Mouse (Mus musculus) liver, embryonic 16.5 days (tissue): ENCODE data around the gene Spire2. TPM values are rescaled to one million over a fixed set of nuclear protein-coding genes. Genes with fewer than 3 reads are reported as not detected.

Source experiments
- ATAC-seq: fragments of 200-750 bp; cut with Nextera tagmentation; 2 replicates; pipeline ENCODE4 v1.8.0; 2017; ENCODE audit warnings: low read depth, mild to moderate bottlenecking, moderate number of reproducible peaks, moderate library complexity
- H3K27ac ChIP-seq: fragments of 300-500 bp; sonication (generic); 2 replicates; pipeline ENCODE4 v1.5.1; 2014; ENCODE audit warnings: mild to moderate bottlenecking, low read length
- H3K27me3 ChIP-seq: fragments of 300-500 bp; sonication (generic); 2 replicates; pipeline ENCODE4 v1.6.1; 2014; ENCODE audit warnings: low read depth, low read length, mixed read lengths; ENCODE audit not compliant: control insufficient read depth, insufficient read depth
- H3K36me3 ChIP-seq: fragments of 300-500 bp; sonication (generic); 2 replicates; pipeline ENCODE4 v1.6.1; 2014; ENCODE audit warnings: mild to moderate bottlenecking; ENCODE audit not compliant: control insufficient read depth, insufficient read depth
- H3K4me1 ChIP-seq: fragments of 300-500 bp; sonication (generic); 2 replicates; pipeline ENCODE4 v1.6.1; 2014; ENCODE audit warnings: low read depth, low read length, mixed read lengths; ENCODE audit not compliant: control insufficient read depth
- H3K4me2 ChIP-seq: fragments of 300-500 bp; sonication (generic); 2 replicates; pipeline ENCODE4 v1.6.1; 2014; ENCODE audit warnings: low read depth, low read length, mixed read lengths
- H3K4me3 ChIP-seq: fragments of 300-500 bp; sonication (generic); 2 replicates; pipeline ENCODE4 v1.5.1; 2014; ENCODE audit warnings: low read depth, mild to moderate bottlenecking, low read length
- H3K9ac ChIP-seq: fragments of 300-500 bp; sonication (generic); 2 replicates; pipeline ENCODE4 v1.6.1; 2014; ENCODE audit warnings: low read depth, low read length
- H3K9me3 ChIP-seq: fragments of 300-500 bp; sonication (generic); replicated peaks from 2 replicates; pipeline ENCODE4 v1.6.1; 2016; ENCODE audit warnings: low read length; ENCODE audit not compliant: control insufficient read depth
- WGBS: fragments of 180-500 bp; shearing (Covaris S2); extraction: QIAGEN DNeasy Blood & Tissue Kit; methylation state at CpG from one replicate; pipeline ENCODE4 v1.1.7; 2014; ENCODE audit not compliant: insufficient replicate concordance; 5-methylcytosine and 5-hydroxymethylcytosine counted together
- polyA plus RNA-seq: library from polyadenylated mRNA; unstranded; fragments of >200 nt; fragmentation: Nextera tagmentation; extraction: Ambion mirVana; gene quantifications from 2 replicates; pipeline ENCODE4 v1.2.1, GENCODE M21; 2015

Gene Spire2
- polyA plus RNA-seq, 1 experiment from 2014 or later, result 2.4 TPM

- Histone ChIP-seq H3K9ac (no peak overlapping the region), H3K4me1 (peaks cover 48% of the 10 kb centered on the region), H3K4me3 (no peak overlapping the region), H3K9me3 (no peaks in the 10 kb centered on the region), H3K27ac (no peak overlapping the region), H3K27me3 (peaks cover 44% of the 10 kb centered on the region), H3K36me3 (no peaks in the 10 kb centered on the region), H3K4me2 (no peak overlapping the region)
- 67% methylated on average over 13 of the region's 13 CpGs for WGBS
- ATAC-seq, result no peak
These were observed 75.1 kb downstream of the Spire2 start for GRCm38 (mm10) chr8:123407612-123408011.

GRCm38 (mm10) chr8:123408586-123409544 is 76.4 kb downstream of the Spire2 start:
- no peaks in the 10 kb centered on the region for H3K9me3 ChIP-seq
- H3K36me3 ChIP-seq, result no peaks in the 10 kb centered on the region
- no peak overlapping the region for H3K27ac ChIP-seq
- no peak overlapping the region for H3K9ac ChIP-seq
- peak; percentile 68 for ATAC-seq
- 20% methylated on average over 9 of the region's 9 CpGs for WGBS
- H3K4me2 ChIP-seq, result peak overlapping the region; percentile 18; the same call in 1 of the 2 replicates
- no peak overlapping the region for H3K4me3 ChIP-seq
- peaks cover 48% of the 10 kb centered on the region for H3K4me1 ChIP-seq
- H3K27me3 ChIP-seq, result peaks cover 51% of the 10 kb centered on the region

- Histone ChIP-seq H3K9me3 (no peaks in the 10 kb centered on the region), H3K4me3 (no peak overlapping the region), H3K27ac (no peak overlapping the region), H3K27me3 (peaks cover 51% of the 10 kb centered on the region), H3K4me1 (peaks cover 48% of the 10 kb centered on the region), H3K4me2 (no peak overlapping the region), H3K36me3 (no peaks in the 10 kb centered on the region), H3K9ac (no peak overlapping the region)
- 0 out of 2 replicates have a peak, but pooled peaks have one; percentile 9 for ATAC-seq
- WGBS, result 67% methylated on average over 8 of the region's 8 CpGs
These were observed 77.6 kb downstream of the Spire2 start for GRCm38 (mm10) chr8:123410049-123410587.

- WGBS, result 18% methylated on average over 11 of the region's 11 CpGs
- Histone ChIP-seq H3K9me3 (no peaks in the 10 kb centered on the region), H3K36me3 (no peaks in the 10 kb centered on the region), H3K27me3 (peaks cover 51% of the 10 kb centered on the region), H3K4me2 (no peak overlapping the region; the same call in 1 of the 2 replicates), H3K27ac (no peak overlapping the region), H3K4me3 (no peak overlapping the region), H3K4me1 (peaks cover 48% of the 10 kb centered on the region), H3K9ac (no peak overlapping the region)
- no peak for ATAC-seq
These were observed 78.3 kb downstream of the Spire2 start for GRCm38 (mm10) chr8:123410788-123411187.

- under 1% methylated on average over 29 of the region's 29 CpGs for WGBS
These were observed 78.7 kb downstream of the Spire2 start, which contains the start of gene Tubb3 for GRCm38 (mm10) chr8:123411246-123411645. Gene Tubb3, plus strand, starts transcription at chr8:123411424.

GRCm38 (mm10) chr8:123411781-123412327 is 79.3 kb downstream of the Spire2 start:
- no peak overlapping the region for H3K27ac ChIP-seq

More at GRCm38 (mm10) chr8:123411246-123411645, 78.7 kb downstream of the Spire2 start, which contains the start of gene Tubb3:
- H3K36me3 ChIP-seq, result no peaks in the 10 kb centered on the region
- H3K4me1 ChIP-seq, result peaks cover 48% of the 10 kb centered on the region
- peak within 1 kb of the TSS; percentile 7 for H3K4me3 ChIP-seq
- peaks cover 51% of the 10 kb centered on the region for H3K27me3 ChIP-seq
- no peak within 1 kb of the TSS for H3K27ac ChIP-seq
- H3K9me3 ChIP-seq, result no peaks in the 10 kb centered on the region
- H3K4me2 ChIP-seq, result peak within 1 kb of the TSS; percentile 31
- no peak within 1 kb of the TSS for H3K9ac ChIP-seq
- ATAC-seq, result peak; percentile 64

GRCm38 (mm10) chr8:123412560-123413170 is 80.2 kb downstream of the Spire2 start:
- under 1% methylated on average over 12 of the region's 12 CpGs for WGBS
- Histone ChIP-seq H3K36me3 (no peaks in the 10 kb centered on the region), H3K4me3 (no peak overlapping the region), H3K9me3 (no peaks in the 10 kb centered on the region), H3K27ac (no peak overlapping the region), H3K9ac (no peak overlapping the region), H3K4me2 (no peak overlapping the region), H3K4me1 (peaks cover 50% of the 10 kb centered on the region), H3K27me3 (peaks cover 49% of the 10 kb centered on the region)
- ATAC-seq, result no peak

More at GRCm38 (mm10) chr8:123411781-123412327, 79.3 kb downstream of the Spire2 start:
- no peak overlapping the region for H3K9ac ChIP-seq
- WGBS, result 8% methylated on average over 16 of the region's 16 CpGs
- H3K4me1 ChIP-seq, result peaks cover 53% of the 10 kb centered on the region
- H3K9me3 ChIP-seq, result no peaks in the 10 kb centered on the region
- peak overlapping the region; percentile 7 for H3K4me3 ChIP-seq
- H3K27me3 ChIP-seq, result peaks cover 51% of the 10 kb centered on the region
- peak overlapping the region; percentile 31 for H3K4me2 ChIP-seq
- H3K36me3 ChIP-seq, result no peaks in the 10 kb centered on the region
- ATAC-seq, result no peak

GRCm38 (mm10) chr8:123414255-123414654 is 81.7 kb downstream of the Spire2 start:
- Histone ChIP-seq H3K4me2 (no peak overlapping the region), H3K36me3 (no peaks in the 10 kb centered on the region), H3K9ac (no peak overlapping the region), H3K27me3 (peaks cover 40% of the 10 kb centered on the region), H3K4me1 (peaks cover 35% of the 10 kb centered on the region), H3K27ac (no peak overlapping the region), H3K9me3 (no peaks in the 10 kb centered on the region), H3K4me3 (no peak overlapping the region)
- WGBS, result 8% methylated on average over 9 of the region's 9 CpGs
- no peak for ATAC-seq
